Mouse (Mus musculus) frontal cortex, postnatal 25 days (tissue): ENCODE results near the gene Pkd1.

Experiments used
- DNase-seq, 2 experiments: peaks; one replicate each; pipeline ENCODE4 v3.0.0; 2022; ENCODE audit warnings: low spot score in 2 of 2

Pkd1 gene

GRCm38 (mm10) chr17:24565792-24566191 lies 16.2 kb downstream of the Pkd1 start:
- DNase-seq, result no peak

GRCm38 (mm10) chr17:24567034-24567779 lies 17.6 kb downstream of the Pkd1 start:
- no peak for DNase-seq

GRCm38 (mm10) chr17:24569837-24570236 lies 20.2 kb downstream of the Pkd1 start:
- no peak for DNase-seq

DNA sequence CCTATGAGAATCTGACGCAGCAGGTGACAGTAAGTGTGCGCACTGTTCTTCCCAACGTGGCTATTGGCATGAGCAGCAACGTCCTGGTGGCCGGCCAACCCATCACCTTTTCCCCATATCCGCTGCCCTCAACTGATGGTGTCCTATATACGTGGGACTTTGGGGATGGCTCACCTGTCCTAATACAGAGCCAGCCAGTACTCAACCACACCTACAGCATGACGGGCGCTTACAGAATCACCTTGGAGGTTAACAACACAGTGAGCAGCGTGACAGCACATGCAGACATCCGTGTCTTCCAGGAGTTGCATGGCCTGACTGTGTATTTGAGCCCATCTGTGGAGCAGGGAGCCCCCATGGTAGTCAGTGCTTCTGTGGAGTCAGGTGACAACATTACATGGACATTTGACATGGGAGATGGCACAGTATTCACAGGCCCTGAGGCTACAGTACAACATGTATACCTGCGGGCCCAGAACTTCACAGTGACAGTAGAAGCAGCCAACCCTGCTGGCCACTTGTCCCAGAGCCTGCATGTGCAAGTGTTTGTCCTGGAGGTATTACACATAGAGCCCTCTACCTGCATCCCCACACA lies 23.1 kb downstream of the Pkd1 start:
- DNase-seq, result no peak

DNA sequence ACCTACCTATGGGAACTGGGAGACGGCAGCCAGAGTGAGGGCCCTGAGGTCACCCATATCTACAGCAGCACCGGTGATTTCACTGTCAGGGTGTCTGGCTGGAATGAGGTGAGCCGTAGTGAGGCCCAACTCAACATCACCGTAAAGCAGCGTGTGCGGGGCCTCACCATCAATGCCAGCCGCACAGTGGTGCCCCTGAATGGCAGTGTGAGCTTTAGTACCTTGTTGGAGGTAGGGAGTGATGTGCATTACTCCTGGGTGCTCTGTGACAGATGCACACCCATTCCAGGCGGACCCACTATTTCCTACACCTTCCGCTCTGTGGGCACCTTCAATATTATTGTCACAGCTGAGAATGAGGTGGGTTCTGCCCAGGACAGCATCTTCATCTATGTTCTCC lies 24.2 kb downstream of the Pkd1 start:
- DNase-seq, result no peak

DNA sequence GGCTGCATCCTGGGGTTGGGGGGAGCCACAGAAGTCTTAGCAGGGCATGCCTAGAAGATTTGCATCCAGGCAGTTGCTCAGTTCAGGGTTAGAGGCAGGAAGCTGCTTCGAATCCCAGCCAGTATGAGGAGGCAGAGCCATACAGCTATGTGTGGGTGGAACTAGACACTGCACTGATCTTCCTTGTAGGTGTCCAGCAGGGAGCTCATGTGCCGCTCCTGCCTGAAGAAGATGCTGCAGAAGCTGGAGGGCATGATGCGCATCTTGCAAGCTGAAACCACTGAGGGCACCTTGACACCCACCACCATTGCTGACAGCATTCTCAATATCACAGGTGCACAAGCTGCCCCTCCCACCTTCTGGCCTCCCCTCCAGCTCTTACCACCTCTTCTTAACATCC lies 29.9 kb downstream of the Pkd1 start:
- no peak for DNase-seq

DNA sequence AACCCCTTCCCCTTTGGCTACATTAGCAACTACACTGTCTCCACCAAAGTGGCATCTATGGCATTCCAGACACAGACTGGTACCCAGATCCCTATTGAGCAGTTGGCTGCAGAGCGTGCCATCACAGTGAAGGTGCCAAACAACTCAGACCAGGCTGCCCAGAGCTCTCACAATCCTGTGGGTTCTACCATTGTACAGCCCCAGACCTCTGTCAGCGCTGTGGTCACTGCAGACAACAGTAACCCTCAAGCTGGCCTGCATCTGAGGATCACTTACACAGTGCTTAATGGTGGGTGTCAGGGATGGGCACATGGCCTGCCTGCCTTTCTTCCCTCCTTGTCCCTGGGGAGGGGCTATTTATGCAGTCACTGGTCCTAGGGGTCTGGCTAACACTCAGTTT lies 30.7 kb downstream of the Pkd1 start:
- DNase-seq, result no peak

DNA sequence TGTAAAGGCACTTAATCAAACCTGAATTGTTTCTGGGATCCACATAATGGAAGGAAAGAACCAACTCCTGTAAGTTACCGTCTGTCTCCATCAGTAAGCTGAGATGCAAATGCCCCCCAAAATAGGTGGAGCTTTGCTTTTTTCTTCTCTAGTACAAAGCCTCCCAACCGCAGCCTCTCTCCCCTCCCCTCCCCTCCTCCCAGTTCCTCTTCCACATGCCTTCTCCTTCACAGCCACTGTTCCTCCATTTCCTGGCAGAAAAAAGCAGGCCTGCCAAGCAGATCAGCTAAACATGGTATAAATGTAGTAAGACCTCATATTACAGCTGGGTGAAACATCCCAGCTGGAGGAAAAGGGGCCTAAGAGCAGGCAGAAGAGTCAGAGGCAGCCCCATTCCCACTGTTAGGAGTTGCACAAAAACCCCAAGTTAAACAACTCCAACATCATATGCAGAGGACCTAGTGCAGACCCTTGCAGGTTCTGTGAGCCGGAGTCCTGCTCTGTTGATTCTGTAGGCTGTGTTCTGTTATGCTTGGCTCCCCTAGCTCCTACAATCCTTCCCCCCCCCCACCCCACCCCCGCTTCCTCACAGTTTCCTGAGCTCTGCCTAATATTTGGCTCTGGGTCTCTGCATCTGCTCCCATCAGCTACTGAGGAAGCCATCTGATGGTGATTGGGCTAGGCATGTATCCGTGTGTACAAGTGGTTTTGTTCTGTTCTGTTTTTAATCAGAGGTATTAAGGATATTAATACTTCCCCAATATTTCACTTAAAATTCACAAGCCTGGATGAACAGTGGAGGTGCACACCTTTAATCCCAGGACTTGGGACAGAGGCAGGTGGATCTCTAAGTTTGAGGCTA lies 34.2 kb downstream of the Pkd1 start:
- DNase-seq, result no peak

DNA sequence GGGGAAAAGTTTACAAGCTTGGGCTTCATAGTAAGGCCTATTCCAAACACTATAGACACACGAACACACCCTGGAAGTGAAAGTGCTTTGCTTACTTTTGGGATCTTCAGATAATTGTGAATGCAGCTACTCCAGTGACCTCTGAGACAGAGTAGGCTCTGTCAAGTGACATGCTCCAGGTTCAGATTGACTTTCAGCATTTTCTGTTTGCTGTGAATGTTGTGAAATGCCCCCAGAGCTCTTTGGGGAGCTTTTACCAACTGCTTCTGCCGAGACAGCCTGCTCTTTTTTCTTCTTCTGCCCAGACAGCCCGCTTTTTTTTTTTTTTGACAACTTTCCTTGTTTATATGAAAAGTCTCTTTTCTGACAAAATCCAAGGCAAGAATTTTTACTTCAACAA lies 34.9 kb downstream of the Pkd1 start:
- DNase-seq, result no peak

DNA sequence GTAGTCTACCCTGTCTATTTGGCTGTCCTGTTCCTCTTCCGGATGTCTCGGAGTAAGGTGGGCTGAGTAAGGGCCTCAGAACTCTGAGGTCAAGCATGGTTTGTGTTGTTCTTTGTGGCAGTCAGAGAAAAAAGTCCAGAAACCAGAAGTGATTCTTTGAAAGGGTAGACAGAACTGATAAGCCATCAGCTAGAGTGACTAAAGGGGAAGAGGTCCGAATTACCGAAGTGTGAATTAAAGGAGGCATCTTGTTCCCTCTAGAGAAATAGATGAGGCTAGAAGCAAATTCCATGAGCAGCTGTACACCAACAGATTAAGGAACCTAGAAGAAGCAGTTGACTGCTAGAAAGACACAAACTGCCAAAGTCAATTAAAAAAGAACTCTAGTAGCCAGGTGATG lies 36.9 kb downstream of the Pkd1 start:
- no peak for DNase-seq

DNA sequence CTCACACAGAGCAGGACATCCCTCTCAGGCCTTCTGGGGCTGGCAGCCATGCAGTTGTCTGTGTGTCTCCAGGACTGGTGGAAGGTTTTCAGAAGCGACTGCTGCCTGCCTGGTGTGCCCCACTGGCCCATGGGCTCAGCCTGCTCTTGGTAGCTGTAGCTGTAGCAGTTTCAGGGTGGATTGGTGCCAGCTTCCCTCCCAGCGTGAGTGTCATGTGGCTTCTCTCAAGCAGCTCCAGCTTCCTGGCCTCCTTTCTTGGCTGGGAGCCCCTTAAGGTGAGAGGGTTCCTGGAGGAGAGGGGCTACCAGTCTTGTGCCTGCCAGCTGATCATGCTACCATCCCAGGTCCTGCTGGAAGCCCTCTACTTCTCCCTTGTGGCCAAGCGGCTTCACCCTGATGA lies 41.3 kb downstream of the Pkd1 start:
- DNase-seq, result no peak

GRCm38 (mm10) chr17:24591695-24592094 lies 42.1 kb downstream of the Pkd1 start:
- no peak for DNase-seq

- no peak for DNase-seq
Observed at GRCm38 (mm10) chr17:24593248-24593647, 43.6 kb downstream of the Pkd1 start.

DNA sequence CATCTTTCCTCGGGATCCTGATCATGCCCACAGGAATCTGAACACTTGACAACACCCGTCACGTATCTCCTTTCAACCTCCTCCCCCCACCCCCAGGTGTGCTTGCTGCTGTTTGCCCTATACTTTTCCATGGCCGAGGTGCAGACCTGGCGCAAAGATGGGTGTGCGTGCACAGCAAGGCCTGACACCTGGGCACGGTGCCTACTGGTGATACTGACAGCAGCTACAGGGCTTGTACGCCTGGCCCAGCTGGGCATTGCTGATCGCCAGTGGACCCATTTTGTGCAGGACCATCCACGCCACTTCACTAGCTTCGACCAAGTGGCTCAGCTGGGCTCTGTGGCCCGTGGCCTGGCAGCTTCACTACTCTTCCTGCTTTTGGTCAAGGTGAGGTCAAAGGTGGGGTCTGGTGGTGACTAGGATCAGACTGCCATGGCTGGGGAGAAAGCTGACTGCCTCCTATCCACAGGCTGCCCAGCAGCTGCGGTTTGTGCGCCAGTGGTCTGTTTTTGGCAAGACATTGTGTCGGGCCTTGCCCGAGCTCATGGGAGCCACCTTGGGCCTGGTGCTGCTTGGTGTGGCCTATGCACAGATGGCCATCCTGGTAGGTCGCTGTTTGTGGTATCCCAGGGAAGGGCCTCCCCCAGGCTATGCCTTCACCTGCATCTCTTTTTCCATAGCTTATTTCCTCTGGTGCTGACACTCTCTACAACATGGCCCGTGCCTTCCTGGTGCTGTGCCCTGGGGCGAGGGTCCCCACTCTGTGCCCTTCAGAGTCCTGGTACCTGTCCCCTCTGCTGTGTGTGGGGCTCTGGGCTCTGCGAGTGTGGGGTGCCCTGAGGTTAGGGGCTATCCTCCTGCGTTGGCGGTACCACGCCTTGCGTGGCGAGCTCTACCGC lies 44.6 kb downstream of the Pkd1 start:
- DNase-seq, result no peak

- DNase-seq, result no peak
Observed at GRCm38 (mm10) chr17:24595126-24596072, 45.8 kb downstream of the Pkd1 start.

- no peak for DNase-seq
Observed at GRCm38 (mm10) chr17:24596073-24596466, 46.4 kb downstream of the Pkd1 start.

DNA sequence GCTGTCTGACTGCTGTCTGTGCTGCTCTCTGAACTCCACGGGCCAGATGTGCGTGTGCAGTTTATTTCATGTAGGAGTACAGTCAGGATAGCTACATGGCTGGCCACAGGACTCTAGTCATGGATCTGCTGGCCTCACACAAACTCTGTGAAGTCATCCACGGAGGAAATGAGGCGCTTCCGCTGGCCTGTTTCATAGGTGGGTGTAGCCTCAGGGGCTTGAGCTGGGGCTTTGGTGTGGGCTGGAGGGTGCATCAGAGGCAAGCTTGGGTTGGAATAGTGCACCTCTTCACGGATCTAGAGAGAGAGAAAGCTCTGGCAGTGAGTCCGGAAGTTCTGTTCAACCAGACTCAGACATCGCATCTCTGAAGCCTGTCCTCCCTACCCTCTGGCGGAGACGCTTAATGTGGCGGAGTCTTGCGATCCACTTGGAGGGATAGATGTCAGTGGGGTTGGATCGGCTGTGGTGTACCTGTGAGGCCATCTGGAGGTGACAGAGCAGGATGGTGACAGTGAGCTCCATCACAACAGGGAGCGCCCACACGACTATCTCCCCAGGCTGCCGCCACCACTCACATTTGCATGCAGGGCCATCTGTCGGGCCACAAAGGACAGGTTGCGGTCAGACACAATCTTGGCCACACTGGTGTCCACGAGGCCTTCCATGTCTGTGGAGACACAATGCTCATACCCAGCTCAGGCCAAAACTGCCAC lies 47.0 kb downstream of the Pkd1 start:
- no peak for DNase-seq

- DNase-seq, result no peak
Observed at GRCm38 (mm10) chr17:24597989-24598388, 48.4 kb downstream of the Pkd1 start.

DNA sequence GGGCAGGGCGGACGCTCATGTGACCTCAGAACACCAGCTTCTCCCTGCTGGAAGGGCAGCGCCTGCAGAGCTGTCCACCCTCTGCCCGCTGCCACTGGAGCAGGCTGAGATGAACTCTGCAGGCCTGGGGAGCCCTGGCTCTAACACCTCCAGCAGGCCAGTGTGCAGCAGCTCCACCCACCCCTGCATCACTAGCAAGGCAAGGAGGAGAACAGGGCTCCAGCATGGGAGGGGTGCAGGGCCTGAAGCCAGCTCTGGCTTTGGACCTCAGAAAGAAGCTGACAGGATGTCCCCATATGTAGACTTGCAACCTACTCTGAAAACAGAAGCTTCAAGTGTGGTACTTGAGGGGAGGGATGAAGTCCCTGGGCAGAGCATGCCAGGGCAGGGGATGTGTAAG lies 50.9 kb downstream of the Pkd1 start:
- no peak for DNase-seq

- DNase-seq, result no peak
Observed at GRCm38 (mm10) chr17:24603961-24604360, 54.3 kb downstream of the Pkd1 start.
